Mouse (Mus musculus): ENCODE results near the gene Grik4.
A peak's percentile ranks its signal among the peaks of the same experiment; 100 is the strongest.

Gene Grik4

DNA sequence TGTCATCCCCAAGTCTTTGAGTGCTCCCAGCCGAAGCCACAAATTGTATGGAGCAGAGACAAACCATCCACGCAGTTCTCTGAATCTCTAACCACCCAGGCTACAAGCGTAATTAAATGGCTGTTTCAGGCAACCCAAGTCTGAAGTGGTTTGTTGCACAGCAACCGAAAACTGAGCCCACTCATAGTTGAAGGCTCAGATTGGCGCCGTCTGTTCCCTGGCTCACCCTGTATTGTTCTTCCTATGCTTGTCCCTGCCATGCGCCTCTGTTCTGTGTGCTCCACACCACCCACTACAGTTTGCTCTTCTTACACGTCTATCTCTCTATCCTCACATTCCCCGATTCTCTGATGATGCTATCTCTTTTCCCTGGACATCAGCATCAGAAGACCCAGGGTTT is 452.5 kb downstream of the Grik4 start:
- peak; percentile 40 to 72 for DNase-seq (ENCODE audit: low spot score in 2 of 2)

DNA sequence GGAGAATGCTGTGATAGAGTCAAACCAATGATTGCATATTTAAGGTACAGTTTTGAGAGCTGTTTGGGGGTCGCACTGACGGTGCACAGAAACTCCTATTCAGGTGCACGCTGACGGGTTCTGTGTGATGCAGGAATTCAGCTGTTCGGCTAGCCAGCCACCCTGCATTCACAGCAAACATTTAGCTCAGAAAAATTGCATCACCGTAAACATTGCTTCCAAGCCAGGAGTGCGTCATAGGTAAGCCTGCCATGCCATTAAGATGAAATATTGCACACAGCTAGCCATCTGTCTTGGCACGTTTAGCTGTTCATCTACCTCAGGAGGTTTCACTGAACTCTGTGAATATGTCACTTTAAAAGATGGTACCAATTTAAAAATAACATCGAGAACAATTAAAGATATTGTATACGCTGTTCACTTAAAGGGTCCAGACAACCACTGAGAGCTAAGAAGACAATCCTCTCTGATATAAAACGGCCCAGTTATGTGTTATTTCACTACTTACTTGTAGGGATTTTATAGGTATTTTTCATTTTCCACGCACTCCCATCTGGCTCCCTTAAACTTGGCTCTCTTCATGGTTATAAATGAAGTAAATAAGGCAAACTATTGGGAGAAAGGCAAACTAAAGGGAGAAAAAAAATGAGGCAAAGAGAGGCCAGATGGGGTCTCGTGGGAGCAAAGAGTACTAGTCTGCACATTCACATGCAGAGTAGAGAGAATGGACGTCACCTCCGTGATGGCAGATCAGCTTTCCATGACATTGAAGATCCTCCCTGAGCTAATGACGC is 453.5 kb downstream of the Grik4 start:
- DNase-seq (ENCODE audit: low spot score in 2 of 2), result no peak

DNA sequence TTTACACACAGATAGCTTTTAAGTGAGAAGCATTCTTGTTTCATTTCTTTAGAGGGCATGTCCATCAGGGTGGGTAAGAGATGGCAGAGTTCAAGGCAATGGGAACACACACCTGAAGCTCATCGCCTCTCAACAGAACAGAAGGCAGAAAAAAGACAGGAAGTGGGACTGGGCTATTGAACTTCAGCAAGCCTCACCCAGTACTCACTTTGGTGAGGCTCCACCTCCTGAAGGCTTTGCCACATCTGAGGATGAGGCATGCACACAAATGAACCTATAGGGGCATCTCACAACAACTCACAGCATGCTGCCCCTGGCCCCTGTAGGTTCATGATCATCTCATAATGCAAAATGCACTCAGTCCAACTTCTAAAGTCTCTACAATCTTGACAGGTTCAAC is 456.2 kb downstream of the Grik4 start:
- no peak for DNase-seq (ENCODE audit: low spot score in 2 of 2)

DNA sequence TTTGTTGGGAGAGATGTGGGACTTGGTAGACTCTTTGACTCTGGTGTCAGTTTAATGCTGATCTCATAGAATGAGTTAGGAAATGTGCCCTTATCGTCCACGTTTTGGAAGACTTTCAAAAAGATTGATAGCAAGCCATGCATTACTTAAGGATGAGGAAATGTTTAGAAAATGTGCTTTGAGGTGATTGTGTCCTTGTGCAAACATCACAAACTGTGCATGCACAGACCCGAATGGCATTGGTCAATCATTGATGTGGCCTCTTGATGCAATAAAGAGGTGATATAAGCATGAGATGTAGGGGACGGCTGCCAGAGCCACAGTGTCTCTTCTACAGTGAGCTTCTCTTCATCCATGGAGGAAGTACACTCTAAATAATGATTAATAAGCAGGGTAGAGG is 457.4 kb downstream of the Grik4 start:
- no peak for DNase-seq (ENCODE audit: low spot score in 2 of 2)

DNA sequence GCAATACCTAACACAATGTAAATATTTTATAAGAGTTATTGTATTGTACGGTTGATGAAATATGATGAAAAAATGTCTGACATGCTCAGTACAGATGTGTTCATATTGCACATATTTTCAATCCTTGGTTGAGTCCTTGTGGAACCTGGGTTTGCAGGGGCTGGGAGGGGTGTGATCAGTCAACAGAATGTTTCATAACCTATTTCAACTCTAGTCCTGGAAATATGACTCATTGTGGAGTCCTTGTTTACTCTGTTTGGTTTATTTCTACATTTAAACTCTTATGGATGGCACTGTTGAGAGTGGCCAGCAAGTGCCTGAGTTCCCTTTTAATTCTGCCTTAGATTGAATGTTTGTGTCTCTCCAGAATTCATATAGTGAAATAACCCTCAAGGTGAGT is 459.6 kb downstream of the Grik4 start:
- DNase-seq (ENCODE audit: low spot score in 2 of 2), result no peak

DNA sequence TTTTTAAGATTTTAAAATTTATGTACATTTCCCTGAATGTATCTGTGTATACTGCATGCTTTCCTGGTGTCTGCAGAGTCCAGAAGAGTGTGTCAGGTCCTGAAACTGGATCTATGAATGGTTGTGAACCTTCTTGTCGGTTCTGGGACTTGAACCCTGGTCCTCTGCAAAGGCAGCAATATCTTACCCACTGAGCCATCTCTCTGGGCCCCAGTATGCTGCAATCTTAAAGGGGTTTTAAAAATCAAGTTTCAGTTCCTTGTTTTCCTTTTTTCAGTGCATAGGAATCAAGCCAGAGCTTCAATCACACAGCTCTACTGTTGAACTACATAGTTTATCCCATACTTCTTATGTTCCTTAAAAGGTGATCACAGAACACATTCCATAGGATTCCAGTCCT is 461.3 kb downstream of the Grik4 start:
- no peak for DNase-seq (ENCODE audit: low spot score in 2 of 2)

DNA sequence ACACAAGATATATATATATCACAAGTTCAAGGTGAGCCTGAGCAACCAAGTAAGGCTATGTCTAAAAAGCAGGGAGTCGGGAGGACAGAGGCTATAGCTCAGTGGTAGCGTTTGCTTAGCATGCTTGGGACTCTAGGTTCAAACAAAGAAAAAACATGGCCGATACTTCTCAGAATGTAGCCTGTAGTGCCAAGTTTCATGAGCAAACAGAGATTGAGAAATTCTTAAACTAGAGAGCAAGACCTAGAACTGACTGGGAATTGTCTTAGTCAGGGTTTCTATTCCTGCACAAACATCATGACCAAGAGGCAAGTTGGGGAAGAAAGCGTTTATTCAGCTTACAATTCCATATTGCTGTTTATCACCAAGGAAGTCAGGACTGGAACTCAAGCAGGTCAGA is 468.1 kb downstream of the Grik4 start:
- DNase-seq (ENCODE audit: low spot score in 2 of 2), result no peak

DNA sequence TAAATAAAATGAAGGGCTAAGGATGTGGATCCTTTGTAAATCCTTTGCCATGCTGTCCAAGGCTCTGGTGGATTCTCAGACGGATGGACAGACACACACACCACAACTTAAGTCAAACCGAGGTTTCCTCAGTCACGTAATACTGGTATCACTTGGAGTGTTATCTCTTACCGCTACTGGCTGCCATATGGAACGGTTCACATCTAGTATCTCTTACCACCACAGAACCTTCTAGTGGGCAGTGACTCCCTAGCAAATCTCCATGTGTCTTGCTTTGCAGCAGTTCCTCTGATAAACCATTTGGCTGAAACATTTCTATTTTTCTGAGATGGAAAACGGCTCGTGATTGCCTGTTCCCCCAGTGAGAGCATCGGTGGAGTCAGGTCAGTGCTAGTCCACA is 470.0 kb downstream of the Grik4 start:
- DNase-seq (ENCODE audit: low spot score in 2 of 2), result no peak

DNA sequence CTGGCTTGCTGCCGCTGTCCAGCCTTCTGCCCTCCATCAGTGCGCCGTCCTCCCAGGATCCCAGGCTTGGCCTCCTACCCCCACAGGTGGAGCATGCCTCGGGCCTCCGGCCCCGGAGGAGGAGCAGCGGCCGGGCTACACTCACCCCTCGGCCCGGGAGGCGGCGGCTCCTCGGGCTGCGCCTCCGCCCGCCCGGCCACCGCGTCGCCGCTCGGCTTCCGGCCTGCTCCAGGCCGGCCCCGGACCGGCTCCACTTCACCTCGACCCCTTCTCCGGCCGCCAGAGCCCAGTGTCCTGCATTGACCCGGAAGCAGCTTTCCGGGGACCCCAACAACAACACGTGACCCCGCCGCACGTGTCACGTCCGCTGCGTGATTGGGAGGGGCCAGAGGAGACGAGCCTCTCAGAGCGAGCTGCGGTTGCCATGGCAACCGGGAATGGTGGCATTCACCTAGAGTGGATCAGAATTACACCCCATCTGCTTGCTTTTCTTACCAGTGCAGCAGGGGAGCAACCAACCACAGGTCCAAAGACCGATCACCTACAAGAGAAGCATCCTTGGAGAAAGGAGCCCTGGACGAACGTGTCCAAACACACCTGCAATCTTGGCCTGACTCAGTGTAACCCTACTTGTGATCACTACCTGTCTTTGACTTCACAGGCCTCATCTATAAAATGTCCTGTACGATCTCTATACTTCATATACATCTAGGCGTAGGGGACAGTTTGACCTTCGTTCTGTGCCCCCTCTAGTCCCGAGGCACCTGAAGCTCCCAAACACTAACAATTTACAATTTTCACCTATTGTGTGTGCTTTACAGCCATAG is 472.2 kb downstream of the Grik4 start:
- DNase-seq (ENCODE audit: low spot score in 2 of 2), result peak; percentile 83 to 92

DNA sequence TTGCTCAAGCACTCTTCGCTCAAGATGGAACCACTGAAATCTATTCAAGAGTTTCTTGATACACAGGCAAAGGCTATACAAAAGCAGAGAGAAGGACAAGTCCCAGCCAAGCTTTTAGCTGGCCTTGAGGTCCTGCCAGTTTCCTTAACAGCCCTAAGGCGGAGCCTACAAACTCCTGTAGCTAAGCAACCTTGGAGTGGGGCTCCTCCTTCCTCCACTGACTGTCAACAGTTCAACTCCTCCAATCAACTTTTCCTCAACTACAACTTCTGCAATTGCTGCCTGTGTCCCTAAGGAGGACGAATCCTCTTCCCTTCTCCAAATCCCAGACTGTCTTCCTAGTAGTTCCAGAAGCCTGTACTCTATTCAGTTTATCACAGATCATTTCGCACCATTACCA is 473.1 kb downstream of the Grik4 start:
- no peak for DNase-seq (ENCODE audit: low spot score in 2 of 2)

DNA sequence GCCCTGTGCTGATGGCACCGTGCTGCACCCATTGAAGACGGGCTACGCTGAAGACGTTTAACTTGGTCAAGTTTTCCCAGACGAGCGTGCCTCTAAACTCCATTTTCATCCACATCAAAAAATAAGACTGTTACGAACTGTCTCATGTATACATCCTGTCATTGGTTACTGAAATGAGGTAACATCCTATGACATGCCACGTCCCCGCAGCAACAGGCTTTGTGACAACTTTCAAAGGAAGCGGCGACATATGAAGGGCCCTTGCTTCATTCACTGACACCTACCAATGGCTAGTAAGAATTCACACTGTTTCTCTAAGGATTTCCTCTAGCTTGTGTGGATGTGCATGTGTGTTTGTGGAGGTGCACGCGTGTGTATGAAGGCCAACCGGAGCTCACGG is 475.0 kb downstream of the Grik4 start:
- DNase-seq (ENCODE audit: low spot score in 2 of 2), result no peak

DNA sequence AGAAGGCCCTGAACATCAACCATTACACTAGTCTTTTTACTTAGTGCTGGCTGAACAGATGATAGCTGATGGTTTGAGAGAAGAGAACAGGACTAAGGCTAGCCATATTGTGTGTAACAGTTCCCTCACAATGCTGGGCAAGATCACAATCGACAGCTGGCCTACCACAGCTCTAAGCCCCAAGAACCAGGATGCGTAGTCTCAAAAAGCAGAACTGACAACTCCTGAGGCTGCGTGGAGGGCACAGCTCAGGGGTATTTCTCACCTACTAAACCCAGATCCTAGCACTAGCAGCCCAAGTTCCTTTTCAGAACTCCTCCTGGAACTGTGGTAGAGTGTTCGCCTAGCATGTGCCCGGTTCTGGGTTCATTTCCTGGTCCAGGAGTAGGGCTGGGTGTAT is 475.9 kb downstream of the Grik4 start:
- no peak for DNase-seq (ENCODE audit: low spot score in 2 of 2)
